ENCODE assay signal across 26 mouse cellular contexts in genomic region chr1:138538217-138538616, GRCm38 (mm10).
"Had no signal": no experiment of that assay in that cellular context is flagged by ENCODE, and none has a peak within 500 bp of the region (broad histone marks: within the 10 kb centered on the region; RNA-seq: fewer than 3 reads in every experiment).

No protein-coding gene starts in this region.

- H3K4me2 ChIP-seq: heart, embryonic 12.5 days; hindbrain, embryonic 12.5 days; hindbrain, embryonic 14.5 days; intestine, embryonic 15.5 days; kidney, embryonic 15.5 days; liver, embryonic 11.5 days; liver, embryonic 13.5 days had no signal

- H3K4me1 ChIP-seq: intestine, embryonic 15.5 days had no signal

- H3K27ac ChIP-seq: gastrocnemius, adult 2 months; heart, embryonic 10.5 days; hindbrain, embryonic 10.5 days; hindbrain, embryonic 12.5 days; hindbrain, embryonic 14.5 days; intestine, embryonic 15.5 days; kidney, embryonic 15.5 days; liver, embryonic 13.5 days had no signal

- ATAC-seq: hindbrain, embryonic 16.5 days; inflammation-experienced regulatory T-cells, adult 6 months; intestine, embryonic 15.5 days; intestine, postnatal 0 days had no signal

- H3K27me3 ChIP-seq: heart, embryonic 12.5 days; hindbrain, embryonic 12.5 days; intestine, embryonic 15.5 days; kidney, embryonic 15.5 days; liver, embryonic 13.5 days had no signal

- H3K4me3 ChIP-seq: gastrocnemius, adult 2 months; heart, embryonic 10.5 days; heart, embryonic 12.5 days; hindbrain, embryonic 10.5 days; hindbrain, embryonic 12.5 days; intestine, embryonic 15.5 days; kidney, embryonic 15.5 days; liver, embryonic 13.5 days had no signal

- H3K36me3 ChIP-seq: heart, embryonic 10.5 days; heart, embryonic 12.5 days; hindbrain, embryonic 10.5 days; hindbrain, embryonic 12.5 days; intestine, embryonic 15.5 days; kidney, embryonic 15.5 days; liver, embryonic 13.5 days had no signal

- H3K9me3 ChIP-seq: heart, embryonic 10.5 days; heart, embryonic 12.5 days; hindbrain, embryonic 10.5 days; hindbrain, embryonic 12.5 days; intestine, embryonic 15.5 days; kidney, embryonic 15.5 days; liver, embryonic 13.5 days had no signal

- DNase-seq: gastrocnemius, adult 2 months; gastrocnemius, postnatal 10 days; gastrocnemius, postnatal 25 days; heart, adult 18-20 months; heart, postnatal 10 days; heart, postnatal 4 days; kidney, adult 18-20 months; kidney, adult 8-10 months; kidney, postnatal 10 days; kidney, postnatal 25 days; layer of hippocampus, adult 9-11 months; layer of hippocampus, postnatal 36 days; left cerebral cortex, postnatal 4 days; liver; liver, embryonic 13.5 days had no signal

- H3K9ac ChIP-seq: heart, embryonic 12.5 days; hindbrain, embryonic 12.5 days; hindbrain, embryonic 14.5 days; intestine, embryonic 15.5 days; kidney, embryonic 15.5 days; liver, embryonic 13.5 days had no signal
